Mouse (Mus musculus): Measurements from ENCODE around the gene Lpcat3. TPM values are rescaled to one million over a fixed set of nuclear protein-coding genes. Genes with fewer than 3 reads are reported as not detected.
"Not testable (repeated sequence)": the region's sequence is repeated elsewhere in the genome, so short reads cannot be mapped to it uniquely, and the experiment has no call there.

Gene Lpcat3
- polyA plus RNA-seq (2015; fragmentation: Nextera tagmentation; extraction: Ambion mirVana) = 46.7 and 49.9 TPM in 2 replicates

GRCm38 (mm10) chr6:124662477-124663423 is at the start of gene Lpcat3:
TSS of gene Lpcat3 (plus strand) at chr6:124663027.
- WGBS = under 1% methylated on average over 76 of the region's 87 CpGs
- Histone ChIP-seq H3K36me3 (no peaks in the 10 kb centered on the region), H3K27ac (replicated peaks) (peak within 1 kb of the TSS; percentile 86), H3K27me3 (no peaks in the 10 kb centered on the region), H3K4me2 (peak within 1 kb of the TSS; percentile 84), H3K4me3 (peak within 1 kb of the TSS; percentile 59), H3K9me3 (no peaks in the 10 kb centered on the region), H3K4me1 (replicated peaks) (peaks cover 16% of the 10 kb centered on the region), H3K9ac (peak within 1 kb of the TSS; percentile 56)
- ATAC-seq (ENCODE audit: low FRiP score, low read depth) = peak; percentile 98

- WGBS = 89% methylated on average over 13 of the region's 13 CpGs
- no peak overlapping the region for H3K27ac ChIP-seq (replicated peaks)
Observed at GRCm38 (mm10) chr6:124625612-124626011, 37.2 kb upstream of the Lpcat3 start.

GRCm38 (mm10) chr6:124626184-124626583 is 36.6 kb upstream of the Lpcat3 start:
- H3K4me1 ChIP-seq (replicated peaks); H3K36me3 ChIP-seq; H3K9ac ChIP-seq; ATAC-seq (ENCODE audit: low FRiP score, low read depth); H3K27ac ChIP-seq (replicated peaks); H3K4me2 ChIP-seq; H3K4me3 ChIP-seq; H3K27me3 ChIP-seq; H3K9me3 ChIP-seq: not testable (repeated sequence)
- WGBS = 50% methylated on average over 1 of the region's 1 CpGs

More at GRCm38 (mm10) chr6:124625612-124626011, 37.2 kb upstream of the Lpcat3 start:
- Histone ChIP-seq H3K9ac (no peak overlapping the region), H3K9me3 (no peaks in the 10 kb centered on the region), H3K4me1 (replicated peaks) (no peaks in the 10 kb centered on the region), H3K27me3 (no peaks in the 10 kb centered on the region), H3K4me2 (no peak overlapping the region), H3K4me3 (no peak overlapping the region), H3K36me3 (no peaks in the 10 kb centered on the region)
- ATAC-seq (ENCODE audit: low FRiP score, low read depth) = no peak

GRCm38 (mm10) chr6:124630763-124631162 is 32.1 kb upstream of the Lpcat3 start:
- Histone ChIP-seq H3K36me3 (no peaks in the 10 kb centered on the region), H3K9ac (no peak overlapping the region), H3K4me2 (no peak overlapping the region), H3K4me1 (replicated peaks) (no peaks in the 10 kb centered on the region), H3K27ac (replicated peaks) (no peak overlapping the region), H3K4me3 (no peak overlapping the region), H3K9me3 (no peaks in the 10 kb centered on the region), H3K27me3 (no peaks in the 10 kb centered on the region)
- 84% methylated on average over 4 of the region's 4 CpGs for WGBS
- no peak for ATAC-seq (ENCODE audit: low FRiP score, low read depth)

GRCm38 (mm10) chr6:124635985-124636384 is 26.8 kb upstream of the Lpcat3 start, which contains the start of gene C1s2:
TSS of gene C1s2 (minus strand) at chr6:124636085.
- not testable (repeated sequence) for H3K4me1 ChIP-seq (replicated peaks); H3K4me3 ChIP-seq; H3K9ac ChIP-seq; H3K27me3 ChIP-seq; H3K4me2 ChIP-seq; ATAC-seq (ENCODE audit: low FRiP score, low read depth); H3K9me3 ChIP-seq; H3K27ac ChIP-seq (replicated peaks); H3K36me3 ChIP-seq
- WGBS = 82% methylated on average over 2 of the region's 2 CpGs

- H3K4me2 ChIP-seq; H3K9ac ChIP-seq; ATAC-seq (ENCODE audit: low FRiP score, low read depth); H3K27ac ChIP-seq (replicated peaks); H3K9me3 ChIP-seq; H3K4me3 ChIP-seq; H3K27me3 ChIP-seq; H3K4me1 ChIP-seq (replicated peaks); H3K36me3 ChIP-seq: not testable (repeated sequence)
- 44% methylated on average over 6 of the region's 6 CpGs for WGBS
Observed at GRCm38 (mm10) chr6:124636858-124637460, 25.9 kb upstream of the Lpcat3 start.

- H3K4me2 ChIP-seq = no peak overlapping the region
- no peaks in the 10 kb centered on the region for H3K4me1 ChIP-seq (replicated peaks)
- no peak overlapping the region for H3K4me3 ChIP-seq
- no peak overlapping the region for H3K27ac ChIP-seq (replicated peaks)
- no peaks in the 10 kb centered on the region for H3K27me3 ChIP-seq
- H3K36me3 ChIP-seq = no peaks in the 10 kb centered on the region
- no peaks in the 10 kb centered on the region for H3K9me3 ChIP-seq
- no peak overlapping the region for H3K9ac ChIP-seq
- no peak for ATAC-seq (ENCODE audit: low FRiP score, low read depth)
- 92% methylated on average over 4 of the region's 4 CpGs for WGBS
Observed at GRCm38 (mm10) chr6:124640041-124640440, 22.8 kb upstream of the Lpcat3 start.

- H3K4me1 ChIP-seq (replicated peaks) = no peaks in the 10 kb centered on the region
- no peak overlapping the region for H3K4me2 ChIP-seq
- H3K9ac ChIP-seq = no peak overlapping the region
- WGBS = 41% methylated on average over 8 of the region's 8 CpGs
- no peak for ATAC-seq (ENCODE audit: low FRiP score, low read depth)
- no peak overlapping the region for H3K4me3 ChIP-seq
- no peaks in the 10 kb centered on the region for H3K36me3 ChIP-seq
- H3K27me3 ChIP-seq = no peaks in the 10 kb centered on the region
- no peaks in the 10 kb centered on the region for H3K9me3 ChIP-seq
- no peak overlapping the region for H3K27ac ChIP-seq (replicated peaks)
Observed at GRCm38 (mm10) chr6:124640997-124641396, 21.8 kb upstream of the Lpcat3 start.

- no peaks in the 10 kb centered on the region for H3K9me3 ChIP-seq
- H3K4me3 ChIP-seq = no peak overlapping the region
- no peaks in the 10 kb centered on the region for H3K27me3 ChIP-seq
- no peak for ATAC-seq (ENCODE audit: low FRiP score, low read depth)
- H3K4me1 ChIP-seq (replicated peaks) = no peaks in the 10 kb centered on the region
- no peak overlapping the region for H3K4me2 ChIP-seq
- no peak overlapping the region for H3K9ac ChIP-seq
- H3K36me3 ChIP-seq = no peaks in the 10 kb centered on the region
- no peak overlapping the region for H3K27ac ChIP-seq (replicated peaks)
- 84% methylated on average over 1 of the region's 1 CpGs for WGBS
Observed at GRCm38 (mm10) chr6:124646394-124646793, 16.4 kb upstream of the Lpcat3 start.

- H3K4me2 ChIP-seq = no peak overlapping the region
- no peaks in the 10 kb centered on the region for H3K4me1 ChIP-seq (replicated peaks)
- no peaks in the 10 kb centered on the region for H3K36me3 ChIP-seq
- H3K27me3 ChIP-seq = no peaks in the 10 kb centered on the region
- H3K4me3 ChIP-seq = no peak overlapping the region
- H3K9ac ChIP-seq = no peak overlapping the region
- no peak for ATAC-seq (ENCODE audit: low FRiP score, low read depth)
- H3K9me3 ChIP-seq = no peaks in the 10 kb centered on the region
- 78% methylated on average over 6 of the region's 6 CpGs for WGBS
- H3K27ac ChIP-seq (replicated peaks) = no peak overlapping the region
Observed at GRCm38 (mm10) chr6:124655893-124656292, 6.9 kb upstream of the Lpcat3 start.

- H3K9me3 ChIP-seq = no peaks in the 10 kb centered on the region
- H3K4me2 ChIP-seq = no peak overlapping the region
- H3K27me3 ChIP-seq = no peaks in the 10 kb centered on the region
- H3K4me1 ChIP-seq (replicated peaks) = peaks cover 6% of the 10 kb centered on the region; the same call in 1 of the 2 replicates
- no peak for ATAC-seq (ENCODE audit: low FRiP score, low read depth)
- no peak overlapping the region for H3K9ac ChIP-seq
- WGBS = 100% methylated on average over 1 of the region's 2 CpGs
- no peaks in the 10 kb centered on the region for H3K36me3 ChIP-seq
- H3K4me3 ChIP-seq = no peak overlapping the region
- H3K27ac ChIP-seq (replicated peaks) = no peak overlapping the region
Observed at GRCm38 (mm10) chr6:124658067-124658466, 4.8 kb upstream of the Lpcat3 start.

- Histone ChIP-seq H3K27me3 (no peaks in the 10 kb centered on the region), H3K4me2 (no peak overlapping the region), H3K9ac (no peak overlapping the region), H3K36me3 (no peaks in the 10 kb centered on the region), H3K27ac (replicated peaks) (no peak overlapping the region), H3K9me3 (no peaks in the 10 kb centered on the region), H3K4me3 (no peak overlapping the region), H3K4me1 (replicated peaks) (peaks cover 16% of the 10 kb centered on the region)
- ATAC-seq (ENCODE audit: low FRiP score, low read depth) = no peak
- WGBS = 92% methylated on average over 4 of the region's 4 CpGs
Observed at GRCm38 (mm10) chr6:124661156-124661806, 1.5 kb upstream of the Lpcat3 start.
